Mouse (Mus musculus) C2C12 (cell line): Measurements from ENCODE around the gene Mphosph9.
A peak's percentile ranks its signal among the peaks of the same experiment; 100 is the strongest.
"Not testable (repeated sequence)": the region's sequence is repeated elsewhere in the genome, so short reads cannot be mapped to it uniquely, and the experiment has no call there.

Experiments used
- CEBPB ChIP-seq: IDR thresholded peaks from one replicate; pipeline ENCODE4 v1.6.1; 2011; ENCODE audit warnings: low read depth, mild to moderate bottlenecking, control low read depth, moderate library complexity
- CTCF ChIP-seq: IDR thresholded peaks from one replicate; pipeline ENCODE4 v1.5.1; 2011; ENCODE audit not compliant: control insufficient read depth, insufficient read depth, insufficient read length
- FOSL1 ChIP-seq: IDR thresholded peaks from one replicate; pipeline ENCODE4 v1.8.0; 2011; ENCODE audit warnings: mild to moderate bottlenecking, low read length; ENCODE audit not compliant: poor library complexity, insufficient read depth, severe bottlenecking
- MAX ChIP-seq: IDR thresholded peaks from one replicate; pipeline ENCODE4 v1.6.1; 2011; ENCODE audit warnings: mild to moderate bottlenecking, control low read depth
- MYOD1 ChIP-seq: IDR thresholded peaks from one replicate; pipeline ENCODE4 v1.6.1; 2011; ENCODE audit warnings: low read depth; ENCODE audit not compliant: control insufficient read depth, insufficient read length
- MYOG ChIP-seq: IDR thresholded peaks from one replicate; pipeline ENCODE4 v1.6.1; 2011; ENCODE audit not compliant: control insufficient read depth, insufficient read length; ENCODE audit errors: extremely low read depth
- USF1 ChIP-seq: IDR thresholded peaks from one replicate; pipeline ENCODE4 v1.6.1; 2011; ENCODE audit warnings: low read depth, mild to moderate bottlenecking, control low read depth, moderate library complexity

- peak; percentile 1 for TF ChIP-seq CTCF
- TF ChIP-seq FOSL1, MYOG, CEBPB, USF1, MAX, MYOD1: not testable (repeated sequence)
Measured at GRCm38 (mm10) chr5:124299307-124299706, 28.5 kb downstream of the Mphosph9 start.
